Mouse (Mus musculus) adrenal gland, postnatal 25 days (tissue): ENCODE measurements around the gene Ipo4. TPM values are rescaled to one million over a fixed set of nuclear protein-coding genes. Genes with fewer than 3 reads are reported as not detected.
A peak's percentile ranks its signal among the peaks of the same experiment; 100 is the strongest.

Source experiments
- DNase-seq: peaks from one replicate; pipeline ENCODE4 v3.0.0; 2021; ENCODE audit warnings: mixed read lengths
- long read RNA-seq: library from polyadenylated mRNA; stranded (forward); transcript quantifications from one replicate; pipeline ENCODE4 v2.0.0, GENCODE M21; 2021
- total RNA-seq: library from RNA; stranded (reverse); gene quantifications from 2 replicates; pipeline ENCODE4 v1.2.3, GENCODE M21; 2021

Ipo4 gene
- 100 and 141 TPM in 2 replicates for total RNA-seq
- long read RNA-seq, transcript Ipo4-201 (30 exons, 3,846 nt), result major isoform, 23 of 136 reads
- long read RNA-seq, partial matches to known transcripts, result 89 of 136 reads
- long read RNA-seq, other reads (novel, unspliced or antisense), result 21 of 136 reads

DNA sequence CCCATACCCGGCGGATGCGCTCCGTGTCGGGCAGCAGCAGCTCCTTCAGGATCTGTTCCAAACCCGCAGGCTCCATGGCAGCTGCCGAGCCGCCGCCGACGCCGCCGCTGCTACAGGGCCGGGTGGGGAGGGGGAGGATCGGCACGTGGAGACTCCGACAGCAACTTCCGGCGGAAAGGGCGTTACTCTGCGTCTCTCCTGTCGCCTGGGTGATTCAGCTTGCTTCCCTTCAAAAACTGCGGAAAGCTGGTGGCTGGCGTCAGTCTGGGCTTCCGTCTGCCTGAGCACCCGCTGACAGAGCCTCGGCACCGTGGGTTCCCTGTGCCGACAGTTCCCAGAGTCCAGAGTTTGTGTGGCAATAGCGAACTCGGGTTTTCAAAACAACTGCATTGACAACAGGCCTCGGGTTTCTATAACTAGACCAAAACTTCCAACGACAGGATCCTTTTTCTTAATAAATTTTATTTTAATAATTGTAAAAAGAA, at the start of gene Ipo4:
TSS of gene Ipo4 (minus strand) at position 435 of the 485 bp plus-strand sequence.
- peak; percentile 89 for DNase-seq

DNA sequence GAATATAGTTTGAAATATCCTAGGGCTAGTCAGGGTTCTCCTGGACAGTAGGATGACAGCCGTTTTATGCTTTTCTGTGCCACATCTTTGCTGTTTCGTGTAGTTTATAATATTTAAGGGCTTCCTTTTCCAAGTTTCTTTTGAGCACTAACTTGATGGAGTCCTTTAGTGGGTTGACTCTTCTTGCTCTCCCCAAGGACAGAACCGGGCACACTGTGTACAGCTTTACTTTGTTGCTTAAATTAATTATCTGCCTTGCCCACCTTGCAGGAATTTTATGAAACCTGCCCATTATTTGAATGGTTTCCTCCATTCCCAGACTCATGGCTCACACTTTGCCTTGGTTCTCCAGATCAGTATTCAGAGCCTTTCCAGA, 46.3 kb upstream of the Ipo4 start:
- DNase-seq, result no peak

GRCm38 (mm10) chr14:55681160-55682117, 45.7 kb upstream of the Ipo4 start, which contains the start of gene Tinf2:
Gene Tinf2 (minus strand): TSS chr14:55681820.
- peak; percentile 92 for DNase-seq

DNA sequence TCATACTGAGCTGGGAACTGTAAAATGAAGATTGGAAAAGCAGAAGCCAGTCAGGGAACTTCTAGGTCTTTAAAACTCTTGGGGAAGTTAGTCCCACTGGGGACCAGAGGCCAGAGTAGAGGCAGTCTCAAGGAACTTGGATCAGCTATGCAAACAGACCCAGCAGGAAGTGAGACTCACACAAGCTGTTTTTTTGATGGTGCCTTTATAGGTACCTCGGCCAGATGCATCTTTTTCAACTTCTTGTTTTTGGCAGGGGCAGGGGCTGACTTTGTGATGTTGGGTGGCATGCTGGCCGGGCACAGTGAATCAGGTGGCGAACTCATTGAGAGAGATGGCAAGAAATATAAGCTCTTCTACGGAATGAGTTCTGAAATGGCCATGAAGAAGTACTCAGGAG, 41.9 kb upstream of the Ipo4 start:
- DNase-seq, result no peak

DNA sequence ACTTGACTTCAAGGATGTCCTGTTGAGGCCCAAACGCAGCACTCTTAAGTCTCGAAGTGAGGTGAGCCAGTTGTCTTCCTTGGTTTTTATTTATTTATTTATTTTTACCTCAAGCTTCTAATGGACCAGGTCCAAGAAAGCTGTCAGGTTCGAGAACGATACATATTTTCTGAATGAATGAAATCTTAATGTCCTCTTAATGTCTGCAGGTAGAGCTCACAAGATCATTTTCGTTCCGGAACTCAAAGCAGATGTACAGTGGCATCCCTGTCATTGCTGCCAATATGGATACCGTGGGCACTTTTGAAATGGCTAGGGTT, 36.9 kb upstream of the Ipo4 start:
- no peak for DNase-seq

- peak; percentile 76 for DNase-seq
Observed at GRCm38 (mm10) chr14:55671833-55672740, 36.3 kb upstream of the Ipo4 start, which contains the start of the genes Gmpr2 and Nedd8. Gene Gmpr2 (plus strand): TSS chr14:55671941. Gene Nedd8 (minus strand): TSS chr14:55672124.

DNA sequence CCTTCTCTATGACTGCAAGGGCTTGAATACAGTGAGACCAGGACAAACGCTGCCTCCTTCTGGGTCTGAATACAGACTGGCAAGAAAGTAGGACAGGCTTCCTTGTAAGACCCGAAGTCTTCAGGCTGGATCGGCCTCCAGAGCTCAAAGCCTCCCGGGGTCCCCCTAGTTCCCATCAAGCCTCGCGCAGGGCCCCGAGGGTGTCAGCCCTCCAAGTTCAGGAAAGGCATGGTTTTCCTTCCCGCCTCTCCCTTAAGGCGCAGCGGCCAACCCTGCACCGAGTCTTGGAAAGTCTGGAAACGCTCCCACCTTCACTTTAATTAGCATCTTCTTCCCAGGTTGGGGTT, 35.7 kb upstream of the Ipo4 start:
- DNase-seq, result no peak

DNA sequence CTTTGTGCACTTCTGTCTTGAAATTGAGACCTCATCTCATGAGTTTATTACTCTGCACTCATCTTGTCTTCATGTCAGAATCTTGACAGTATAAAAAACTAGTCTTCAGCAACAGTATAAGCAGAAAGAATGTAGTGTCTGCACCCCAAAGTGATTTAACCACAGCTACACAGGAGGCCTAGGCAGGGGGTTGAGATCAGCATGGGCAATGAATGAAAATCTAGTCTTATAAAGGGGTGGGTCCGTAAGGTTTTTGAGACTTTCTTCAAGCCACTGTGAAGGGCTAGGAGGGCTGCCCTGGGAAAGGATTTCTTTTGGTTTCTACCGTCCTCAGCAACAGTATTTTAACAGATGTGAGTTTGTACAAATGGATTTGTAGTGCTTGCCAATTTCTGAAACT, 24.9 kb upstream of the Ipo4 start:
- no peak for DNase-seq

- peak; percentile 79 for DNase-seq
Observed at GRCm38 (mm10) chr14:55659960-55660573, 24.3 kb upstream of the Ipo4 start, which contains the start of gene Mdp1. Gene Mdp1 (minus strand): TSS chr14:55660508.

GRCm38 (mm10) chr14:55658011-55658410, 22.3 kb upstream of the Ipo4 start:
- peak; percentile 53 for DNase-seq

DNA sequence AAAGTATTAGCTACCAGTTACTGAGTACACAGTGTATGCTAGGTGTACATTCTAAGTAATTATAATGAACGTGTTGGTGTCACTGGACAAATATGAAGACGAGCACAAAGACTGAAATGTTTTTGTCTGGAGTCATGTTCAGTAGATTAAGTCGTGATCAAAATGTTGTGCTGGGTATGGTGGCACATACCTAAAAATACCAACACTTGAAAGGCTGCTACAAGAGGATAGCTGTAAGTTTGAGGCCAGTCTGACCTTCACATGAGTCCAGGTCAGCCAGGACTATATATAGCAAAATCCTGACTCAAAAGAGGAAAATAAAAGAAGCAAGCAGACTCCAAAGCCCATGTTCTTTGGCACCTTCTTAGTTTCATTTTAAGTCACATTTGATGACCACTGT, 21.2 kb upstream of the Ipo4 start:
- DNase-seq, result no peak

DNA sequence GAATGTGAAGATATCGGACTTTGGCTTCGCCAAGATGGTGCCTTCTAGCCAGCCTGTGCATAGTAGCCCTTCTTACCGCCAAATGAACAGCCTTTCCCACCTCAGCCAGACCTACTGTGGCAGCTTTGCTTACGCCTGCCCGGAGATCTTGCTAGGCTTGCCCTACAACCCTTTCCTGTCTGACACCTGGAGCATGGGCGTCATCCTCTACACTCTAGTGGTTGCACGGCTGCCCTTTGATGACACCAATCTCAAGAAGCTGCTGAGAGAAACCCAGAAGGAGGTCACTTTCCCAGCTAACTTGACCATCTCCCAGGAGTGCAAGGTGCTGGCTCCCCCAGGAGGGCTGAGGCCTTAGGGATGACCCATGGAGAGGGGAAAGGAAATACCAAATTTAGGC, 15.8 kb upstream of the Ipo4 start:
- no peak for DNase-seq

DNA sequence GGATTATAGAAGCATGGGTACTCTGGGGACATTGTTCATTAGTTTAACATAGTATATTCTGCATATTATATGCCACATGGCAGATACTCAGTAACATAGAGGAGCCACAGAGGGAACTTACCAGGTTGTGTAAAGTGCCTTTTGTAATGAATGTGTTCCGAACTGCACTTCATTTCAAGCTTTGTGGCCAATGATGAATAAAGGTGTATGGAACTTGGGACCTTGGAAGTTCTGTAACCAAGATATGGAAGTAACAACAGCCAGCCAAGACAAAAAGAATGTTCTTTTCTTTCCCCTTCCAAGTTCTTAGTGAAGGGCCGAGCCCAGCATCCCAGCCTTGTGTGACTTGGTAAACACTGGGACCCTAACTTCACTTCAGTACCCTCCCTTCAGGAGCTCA, 14.1 kb upstream of the Ipo4 start, which contains the start of gene Tssk4:
TSS of gene Tssk4 (plus strand) at position 301 of the 400 bp plus-strand sequence.
- no peak for DNase-seq

DNA sequence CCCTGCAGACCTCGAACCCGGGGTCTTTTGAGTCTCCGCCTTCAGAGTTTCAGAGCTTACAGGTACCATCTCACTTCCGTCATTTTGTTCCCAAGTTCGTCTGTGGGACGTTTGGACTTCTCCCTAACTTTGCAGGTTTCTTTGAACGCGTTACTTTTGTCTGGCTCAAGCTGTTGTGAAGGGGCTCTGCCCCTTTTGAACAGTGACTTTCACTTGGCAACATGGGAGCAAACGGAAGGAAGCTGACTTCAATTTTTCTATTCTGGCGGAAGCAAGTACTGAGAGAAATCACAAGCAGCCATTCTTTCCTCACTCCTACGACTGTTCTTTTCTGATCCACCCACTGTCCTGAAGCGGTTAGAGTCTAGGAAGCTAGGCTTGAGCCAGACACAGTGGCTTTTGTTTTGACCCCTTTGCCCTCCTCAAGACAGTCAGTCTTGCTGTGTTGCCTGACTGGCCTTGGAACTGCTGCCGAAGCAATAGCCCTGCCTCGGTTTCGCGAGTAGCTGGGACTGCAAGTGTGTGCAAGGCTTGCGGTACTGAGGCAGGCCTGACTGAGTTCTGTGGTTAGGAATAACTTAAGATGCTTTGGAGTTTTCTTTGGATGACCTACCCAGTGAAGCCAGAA, 8.6 kb upstream of the Ipo4 start:
- no peak for DNase-seq

GRCm38 (mm10) chr14:55643060-55643907, 7.5 kb upstream of the Ipo4 start, which contains the start of gene Tm9sf1:
Gene Tm9sf1 (minus strand): TSS chr14:55643806.
- DNase-seq, result peak; percentile 84

GRCm38 (mm10) chr14:55642679-55643059, 6.9 kb upstream of the Ipo4 start:
- no peak for DNase-seq

- DNase-seq, result no peak
Observed at GRCm38 (mm10) chr14:55641291-55641690, 5.5 kb upstream of the Ipo4 start.

DNA sequence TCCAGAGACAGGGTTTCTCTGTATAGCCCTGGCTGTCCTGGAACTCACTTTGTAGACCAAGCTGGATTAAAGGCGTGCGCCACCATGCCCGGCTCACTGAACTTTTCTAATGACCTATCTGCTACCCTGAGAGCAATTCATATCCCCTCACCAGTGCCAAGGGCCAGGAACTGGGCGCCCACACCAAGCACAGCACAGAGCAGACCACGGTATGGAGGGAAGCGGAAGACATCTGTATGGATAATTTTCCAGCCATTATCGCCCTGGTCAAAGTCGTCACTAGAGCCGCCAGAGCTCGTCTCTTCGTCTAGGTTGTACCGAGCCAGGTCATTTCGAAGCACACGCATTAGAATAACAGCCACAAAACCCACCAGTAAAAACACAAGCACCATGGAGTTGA, 5.1 kb upstream of the Ipo4 start:
- DNase-seq, result no peak

DNA sequence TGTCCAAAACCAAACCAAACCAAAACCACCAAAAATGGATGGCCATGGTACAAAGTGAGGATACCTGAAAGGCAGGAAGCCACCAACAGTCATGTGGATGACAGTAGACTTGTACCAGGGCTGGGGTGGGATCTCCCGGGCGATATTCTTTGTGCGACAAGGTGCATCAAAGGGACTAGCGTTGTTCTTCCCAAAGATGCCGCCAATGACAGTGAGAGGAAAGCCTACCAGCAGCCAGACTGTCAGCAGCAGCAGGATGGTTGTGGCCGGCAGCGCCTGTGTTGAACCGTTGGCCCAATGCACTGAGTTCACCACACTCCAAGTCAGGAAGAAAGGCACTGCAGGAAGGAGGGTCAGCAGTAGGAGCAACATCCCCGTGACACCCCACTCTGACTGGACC, 2.0 kb upstream of the Ipo4 start, which contains the start of gene Gm49378:
TSS of gene Gm49378 (minus strand) at position 101 of the 400 bp plus-strand sequence.
- no peak for DNase-seq

DNA sequence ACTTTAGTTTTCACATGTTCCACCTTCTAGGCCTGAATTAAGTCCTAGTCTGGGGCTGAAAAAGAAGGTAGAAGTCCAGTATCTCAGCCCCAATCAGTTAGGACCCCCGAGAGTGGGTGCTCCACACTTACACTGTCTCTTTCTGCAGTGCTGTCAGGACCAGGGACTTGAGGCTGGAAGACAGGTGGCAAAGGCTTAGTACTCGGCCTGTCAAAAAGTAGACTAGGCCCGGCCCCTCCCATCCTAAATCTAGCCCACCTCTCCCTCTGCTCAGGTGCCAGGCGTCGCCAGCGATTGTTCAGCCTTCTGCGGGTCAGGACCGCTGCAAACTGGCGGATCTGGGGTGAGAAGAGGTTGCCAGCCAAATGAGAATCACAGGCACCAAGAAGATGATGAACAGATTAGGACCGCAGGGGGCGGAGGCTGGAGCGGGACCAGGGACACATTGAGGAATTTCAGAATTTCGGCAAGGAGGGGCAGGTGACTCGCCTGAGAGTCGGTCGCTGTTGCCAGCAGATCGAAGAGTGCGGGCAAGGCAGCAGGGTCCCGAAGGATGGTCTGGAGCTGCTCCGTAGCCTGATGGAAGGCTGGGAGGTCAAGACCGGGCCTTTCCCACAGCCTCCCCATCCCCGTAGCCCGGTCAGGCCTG, 759 bp downstream of the Ipo4 start:
- DNase-seq, result peak; percentile 33
